Mouse (Mus musculus) liver, embryonic 16.5 days (tissue): ENCODE data around the gene Sypl. TPM values are rescaled to one million over a fixed set of nuclear protein-coding genes. Genes with fewer than 3 reads are reported as not detected.

Source experiments
- ATAC-seq: fragments of 200-750 bp; cut with Nextera tagmentation; 2 replicates; pipeline ENCODE4 v1.8.0; 2017; ENCODE audit warnings: low read depth, mild to moderate bottlenecking, moderate number of reproducible peaks, moderate library complexity
- H3K27ac ChIP-seq: fragments of 300-500 bp; sonication (generic); 2 replicates; pipeline ENCODE4 v1.5.1; 2014; ENCODE audit warnings: mild to moderate bottlenecking, low read length
- H3K27me3 ChIP-seq: fragments of 300-500 bp; sonication (generic); 2 replicates; pipeline ENCODE4 v1.6.1; 2014; ENCODE audit warnings: low read depth, low read length, mixed read lengths; ENCODE audit not compliant: control insufficient read depth, insufficient read depth
- H3K36me3 ChIP-seq: fragments of 300-500 bp; sonication (generic); 2 replicates; pipeline ENCODE4 v1.6.1; 2014; ENCODE audit warnings: mild to moderate bottlenecking; ENCODE audit not compliant: control insufficient read depth, insufficient read depth
- H3K4me1 ChIP-seq: fragments of 300-500 bp; sonication (generic); 2 replicates; pipeline ENCODE4 v1.6.1; 2014; ENCODE audit warnings: low read depth, low read length, mixed read lengths; ENCODE audit not compliant: control insufficient read depth
- H3K4me2 ChIP-seq: fragments of 300-500 bp; sonication (generic); 2 replicates; pipeline ENCODE4 v1.6.1; 2014; ENCODE audit warnings: low read depth, low read length, mixed read lengths
- H3K4me3 ChIP-seq: fragments of 300-500 bp; sonication (generic); 2 replicates; pipeline ENCODE4 v1.5.1; 2014; ENCODE audit warnings: low read depth, mild to moderate bottlenecking, low read length
- H3K9ac ChIP-seq: fragments of 300-500 bp; sonication (generic); 2 replicates; pipeline ENCODE4 v1.6.1; 2014; ENCODE audit warnings: low read depth, low read length
- H3K9me3 ChIP-seq: fragments of 300-500 bp; sonication (generic); replicated peaks from 2 replicates; pipeline ENCODE4 v1.6.1; 2016; ENCODE audit warnings: low read length; ENCODE audit not compliant: control insufficient read depth
- WGBS: fragments of 180-500 bp; shearing (Covaris S2); extraction: QIAGEN DNeasy Blood & Tissue Kit; methylation state at CpG from one replicate; pipeline ENCODE4 v1.1.7; 2014; ENCODE audit not compliant: insufficient replicate concordance; 5-methylcytosine and 5-hydroxymethylcytosine counted together
- polyA plus RNA-seq: library from polyadenylated mRNA; unstranded; fragments of >200 nt; fragmentation: Nextera tagmentation; extraction: Ambion mirVana; gene quantifications from 2 replicates; pipeline ENCODE4 v1.2.1, GENCODE M21; 2015

Sypl gene
- polyA plus RNA-seq: 39.0 and 42.3 TPM in 2 replicates

GRCm38 (mm10) chr12:32953596-32954215 is at the start of gene Sypl:
TSS of gene Sypl (plus strand) at chr12:32953891.
- no peaks in the 10 kb centered on the region for H3K36me3 ChIP-seq
- H3K4me1 ChIP-seq: peaks cover 15% of the 10 kb centered on the region
- H3K9ac ChIP-seq: peak within 1 kb of the TSS; percentile 90
- no peaks in the 10 kb centered on the region for H3K27me3 ChIP-seq
- ATAC-seq: peak; percentile 98
- under 1% methylated on average over 52 of the region's 52 CpGs for WGBS
- H3K9me3 ChIP-seq: no peaks in the 10 kb centered on the region
- peak within 1 kb of the TSS; percentile 99 for H3K27ac ChIP-seq
- peak within 1 kb of the TSS; percentile 90 for H3K4me3 ChIP-seq
- H3K4me2 ChIP-seq: peak within 1 kb of the TSS; percentile 93

GRCm38 (mm10) chr12:32909686-32910085 is 44.0 kb upstream of the Sypl start:
- Histone ChIP-seq H3K4me1 (no peaks in the 10 kb centered on the region), H3K9ac (no peak overlapping the region), H3K27ac (no peak overlapping the region), H3K4me3 (no peak overlapping the region), H3K9me3 (no peaks in the 10 kb centered on the region), H3K36me3 (no peaks in the 10 kb centered on the region), H3K4me2 (no peak overlapping the region), H3K27me3 (no peaks in the 10 kb centered on the region; the same call in 1 of the 2 replicates)
- 33% methylated on average over 10 of the region's 10 CpGs for WGBS
- ATAC-seq: no peak

- no peak overlapping the region for H3K27ac ChIP-seq
- no peak overlapping the region for H3K9ac ChIP-seq
- no peaks in the 10 kb centered on the region for H3K9me3 ChIP-seq
- ATAC-seq: no peak
- 15% methylated on average over 11 of the region's 11 CpGs for WGBS
- no peak overlapping the region for H3K4me3 ChIP-seq
- no peaks in the 10 kb centered on the region; the same call in 1 of the 2 replicates for H3K27me3 ChIP-seq
- H3K4me1 ChIP-seq: no peaks in the 10 kb centered on the region
- H3K36me3 ChIP-seq: no peaks in the 10 kb centered on the region
- H3K4me2 ChIP-seq: peak overlapping the region; percentile 26
Measured at GRCm38 (mm10) chr12:32910092-32910491, 43.6 kb upstream of the Sypl start.

GRCm38 (mm10) chr12:32910560-32911194 is 43.0 kb upstream of the Sypl start:
- H3K9me3 ChIP-seq: no peaks in the 10 kb centered on the region
- no peaks in the 10 kb centered on the region; the same call in 1 of the 2 replicates for H3K27me3 ChIP-seq
- H3K27ac ChIP-seq: no peak overlapping the region
- 33% methylated on average over 15 of the region's 15 CpGs for WGBS
- no peak for ATAC-seq
- peak overlapping the region; percentile 26 for H3K4me2 ChIP-seq
- H3K36me3 ChIP-seq: no peaks in the 10 kb centered on the region
- H3K9ac ChIP-seq: no peak overlapping the region
- no peak overlapping the region for H3K4me3 ChIP-seq
- no peaks in the 10 kb centered on the region for H3K4me1 ChIP-seq

GRCm38 (mm10) chr12:32911569-32911968 is 42.1 kb upstream of the Sypl start:
- no peak overlapping the region for H3K4me3 ChIP-seq
- no peak overlapping the region for H3K4me2 ChIP-seq
- no peak overlapping the region for H3K9ac ChIP-seq
- H3K9me3 ChIP-seq: no peaks in the 10 kb centered on the region
- no peaks in the 10 kb centered on the region for H3K36me3 ChIP-seq
- H3K27ac ChIP-seq: no peak overlapping the region
- 44% methylated on average over 4 of the region's 4 CpGs for WGBS
- ATAC-seq: no peak
- no peaks in the 10 kb centered on the region; the same call in 1 of the 2 replicates for H3K27me3 ChIP-seq
- H3K4me1 ChIP-seq: no peaks in the 10 kb centered on the region

- no peaks in the 10 kb centered on the region; the same call in 1 of the 2 replicates for H3K27me3 ChIP-seq
- no peak overlapping the region for H3K4me2 ChIP-seq
- ATAC-seq: no peak
- WGBS: 43% methylated on average over 5 of the region's 5 CpGs
- no peak overlapping the region for H3K9ac ChIP-seq
- H3K36me3 ChIP-seq: no peaks in the 10 kb centered on the region
- H3K4me1 ChIP-seq: no peaks in the 10 kb centered on the region
- no peaks in the 10 kb centered on the region for H3K9me3 ChIP-seq
- no peak overlapping the region for H3K4me3 ChIP-seq
- H3K27ac ChIP-seq: no peak overlapping the region
Measured at GRCm38 (mm10) chr12:32912772-32913171, 40.9 kb upstream of the Sypl start.

- no peaks in the 10 kb centered on the region for H3K27me3 ChIP-seq
- no peaks in the 10 kb centered on the region for H3K4me1 ChIP-seq
- no peak overlapping the region for H3K4me2 ChIP-seq
- H3K9ac ChIP-seq: no peak overlapping the region
- H3K27ac ChIP-seq: no peak overlapping the region
- H3K36me3 ChIP-seq: no peaks in the 10 kb centered on the region
- no peak overlapping the region for H3K4me3 ChIP-seq
- WGBS: 68% methylated on average over 7 of the region's 7 CpGs
- no peaks in the 10 kb centered on the region for H3K9me3 ChIP-seq
- ATAC-seq: no peak
Measured at GRCm38 (mm10) chr12:32918683-32919082, 35.0 kb upstream of the Sypl start.

- Histone ChIP-seq H3K4me3 (no peak overlapping the region), H3K9me3 (no peaks in the 10 kb centered on the region), H3K9ac (no peak overlapping the region), H3K4me2 (no peak overlapping the region), H3K36me3 (no peaks in the 10 kb centered on the region), H3K27me3 (no peaks in the 10 kb centered on the region), H3K4me1 (no peaks in the 10 kb centered on the region), H3K27ac (no peak overlapping the region)
- no peak for ATAC-seq
- WGBS: 43% methylated on average over 3 of the region's 3 CpGs
Measured at GRCm38 (mm10) chr12:32919091-32919490, 34.6 kb upstream of the Sypl start.

- no peak overlapping the region for H3K9ac ChIP-seq
- no peak overlapping the region for H3K4me3 ChIP-seq
- no peak for ATAC-seq
- H3K9me3 ChIP-seq: no peaks in the 10 kb centered on the region
- H3K4me1 ChIP-seq: no peaks in the 10 kb centered on the region
- no peaks in the 10 kb centered on the region for H3K36me3 ChIP-seq
- H3K4me2 ChIP-seq: no peak overlapping the region
- no peaks in the 10 kb centered on the region for H3K27me3 ChIP-seq
- 51% methylated on average over 5 of the region's 5 CpGs for WGBS
- no peak overlapping the region for H3K27ac ChIP-seq
Measured at GRCm38 (mm10) chr12:32919527-32919926, 34.2 kb upstream of the Sypl start.
